Mouse (Mus musculus): ENCODE data around the gene Stk38l. TPM values are rescaled to one million over a fixed set of nuclear protein-coding genes. Genes with fewer than 3 reads are reported as not detected.

Stk38l gene
- polyA plus RNA-seq, 1 experiment from 2014 or later = 15.6 TPM

- no peaks in the 10 kb centered on the region for H3K36me3 ChIP-seq (ENCODE audit: control insufficient read depth, insufficient read depth, low read length)
- H3K4me2 ChIP-seq (ENCODE audit: low read depth, low read length) = no peak overlapping the region
- WGBS = 72% methylated on average over 5 of the region's 5 CpGs
- no peak overlapping the region for H3K27ac ChIP-seq (ENCODE audit: low read length)
- no peak overlapping the region for H3K9ac ChIP-seq (ENCODE audit: low read length)
- H3K9me3 ChIP-seq (ENCODE audit: control insufficient read depth, low read length) = no peaks in the 10 kb centered on the region; the same call in 1 of the 2 replicates
- peaks cover 2% of the 10 kb centered on the region; the same call in 1 of the 2 replicates for H3K4me1 ChIP-seq (replicated peaks; ENCODE audit: control insufficient read depth, insufficient read depth, low read length)
- no peak overlapping the region for H3K4me3 ChIP-seq (ENCODE audit: low read length)
- no peaks in the 10 kb centered on the region for H3K27me3 ChIP-seq (ENCODE audit: control insufficient read depth, insufficient read depth, low read depth, low read length)
- no peak for ATAC-seq (ENCODE audit: low read depth)
Measured at GRCm38 (mm10) chr6:146697767-146698166, 27.0 kb upstream of the Stk38l start.

- ATAC-seq (ENCODE audit: low read depth) = no peak
- WGBS = 80% methylated on average over 4 of the region's 4 CpGs
- no peak overlapping the region for H3K27ac ChIP-seq (ENCODE audit: low read length)
- no peak overlapping the region for H3K4me2 ChIP-seq (ENCODE audit: low read depth, low read length)
- H3K4me1 ChIP-seq (replicated peaks; ENCODE audit: control insufficient read depth, insufficient read depth, low read length) = peaks cover 2% of the 10 kb centered on the region; the same call in 1 of the 2 replicates
- H3K9me3 ChIP-seq (ENCODE audit: control insufficient read depth, low read length) = no peaks in the 10 kb centered on the region; the same call in 1 of the 2 replicates
- no peak overlapping the region for H3K4me3 ChIP-seq (ENCODE audit: low read length)
- H3K27me3 ChIP-seq (ENCODE audit: control insufficient read depth, insufficient read depth, low read depth, low read length) = no peaks in the 10 kb centered on the region
- H3K9ac ChIP-seq (ENCODE audit: low read length) = no peak overlapping the region
- no peaks in the 10 kb centered on the region for H3K36me3 ChIP-seq (ENCODE audit: control insufficient read depth, insufficient read depth, low read length)
Measured at GRCm38 (mm10) chr6:146698376-146698775, 26.4 kb upstream of the Stk38l start.

- Histone ChIP-seq H3K4me2 (ENCODE audit: low read depth, low read length) (no peak overlapping the region), H3K27ac (ENCODE audit: low read length) (no peak overlapping the region), H3K9me3 (ENCODE audit: control insufficient read depth, low read length) (no peaks in the 10 kb centered on the region), H3K9ac (ENCODE audit: low read length) (no peak overlapping the region), H3K4me1 (replicated peaks; ENCODE audit: control insufficient read depth, insufficient read depth, low read length) (peaks cover 2% of the 10 kb centered on the region; the same call in 1 of the 2 replicates), H3K36me3 (ENCODE audit: control insufficient read depth, insufficient read depth, low read length) (no peaks in the 10 kb centered on the region), H3K27me3 (ENCODE audit: control insufficient read depth, insufficient read depth, low read depth, low read length) (no peaks in the 10 kb centered on the region), H3K4me3 (ENCODE audit: low read length) (no peak overlapping the region)
- 97% methylated on average over 1 of the region's 1 CpGs for WGBS
- no peak for ATAC-seq (ENCODE audit: low read depth)
Measured at GRCm38 (mm10) chr6:146700461-146700860, 24.3 kb upstream of the Stk38l start.

- H3K36me3 ChIP-seq (ENCODE audit: control insufficient read depth, insufficient read depth, low read length) = no peaks in the 10 kb centered on the region
- no peak overlapping the region for H3K4me2 ChIP-seq (ENCODE audit: low read depth, low read length)
- peaks cover 2% of the 10 kb centered on the region; the same call in 1 of the 2 replicates for H3K4me1 ChIP-seq (replicated peaks; ENCODE audit: control insufficient read depth, insufficient read depth, low read length)
- no peak overlapping the region for H3K4me3 ChIP-seq (ENCODE audit: low read length)
- WGBS = 41% methylated on average over 11 of the region's 11 CpGs
- ATAC-seq (ENCODE audit: low read depth) = peak; percentile 52
- H3K27me3 ChIP-seq (ENCODE audit: control insufficient read depth, insufficient read depth, low read depth, low read length) = no peaks in the 10 kb centered on the region
- H3K27ac ChIP-seq (ENCODE audit: low read length) = peak overlapping the region; percentile 47; the same call in 1 of the 2 replicates
- no peak overlapping the region for H3K9ac ChIP-seq (ENCODE audit: low read length)
- no peaks in the 10 kb centered on the region for H3K9me3 ChIP-seq (ENCODE audit: control insufficient read depth, low read length)
Measured at GRCm38 (mm10) chr6:146702126-146702881, 22.5 kb upstream of the Stk38l start.

GRCm38 (mm10) chr6:146703351-146703750 lies 21.4 kb upstream of the Stk38l start:
- no peaks in the 10 kb centered on the region for H3K9me3 ChIP-seq (ENCODE audit: control insufficient read depth, low read length)
- H3K9ac ChIP-seq (ENCODE audit: low read length) = no peak overlapping the region
- no peak overlapping the region for H3K4me3 ChIP-seq (ENCODE audit: low read length)
- no peak overlapping the region for H3K27ac ChIP-seq (ENCODE audit: low read length)
- H3K36me3 ChIP-seq (ENCODE audit: control insufficient read depth, insufficient read depth, low read length) = no peaks in the 10 kb centered on the region
- WGBS = 62% methylated on average over 3 of the region's 3 CpGs
- peaks cover 2% of the 10 kb centered on the region; the same call in 1 of the 2 replicates for H3K4me1 ChIP-seq (replicated peaks; ENCODE audit: control insufficient read depth, insufficient read depth, low read length)
- no peak for ATAC-seq (ENCODE audit: low read depth)
- H3K27me3 ChIP-seq (ENCODE audit: control insufficient read depth, insufficient read depth, low read depth, low read length) = no peaks in the 10 kb centered on the region
- H3K4me2 ChIP-seq (ENCODE audit: low read depth, low read length) = no peak overlapping the region

- Histone ChIP-seq H3K36me3 (ENCODE audit: control insufficient read depth, insufficient read depth, low read length) (no peaks in the 10 kb centered on the region), H3K27me3 (ENCODE audit: control insufficient read depth, insufficient read depth, low read depth, low read length) (no peaks in the 10 kb centered on the region), H3K27ac (ENCODE audit: low read length) (no peak overlapping the region), H3K4me2 (ENCODE audit: low read depth, low read length) (no peak overlapping the region), H3K9ac (ENCODE audit: low read length) (no peak overlapping the region), H3K9me3 (ENCODE audit: control insufficient read depth, low read length) (no peaks in the 10 kb centered on the region), H3K4me3 (ENCODE audit: low read length) (no peak overlapping the region), H3K4me1 (replicated peaks; ENCODE audit: control insufficient read depth, insufficient read depth, low read length) (peaks cover 2% of the 10 kb centered on the region; the same call in 1 of the 2 replicates)
- no peak for ATAC-seq (ENCODE audit: low read depth)
- WGBS = 86% methylated on average over 1 of the region's 1 CpGs
Measured at GRCm38 (mm10) chr6:146705631-146706030, 19.2 kb upstream of the Stk38l start.

GRCm38 (mm10) chr6:146719606-146720005 lies 5.2 kb upstream of the Stk38l start:
- WGBS = 74% methylated on average over 1 of the region's 1 CpGs
- Histone ChIP-seq H3K9me3 (ENCODE audit: control insufficient read depth, low read length) (0 out of 2 replicates have a peak, but pooled peaks cover 2% of the 10 kb centered on the region), H3K27ac (ENCODE audit: low read length) (no peak overlapping the region), H3K36me3 (ENCODE audit: control insufficient read depth, insufficient read depth, low read length) (no peaks in the 10 kb centered on the region), H3K27me3 (ENCODE audit: control insufficient read depth, insufficient read depth, low read depth, low read length) (no peaks in the 10 kb centered on the region), H3K4me3 (ENCODE audit: low read length) (no peak overlapping the region), H3K4me1 (replicated peaks; ENCODE audit: control insufficient read depth, insufficient read depth, low read length) (no peaks in the 10 kb centered on the region), H3K4me2 (ENCODE audit: low read depth, low read length) (no peak overlapping the region), H3K9ac (ENCODE audit: low read length) (no peak overlapping the region)
- ATAC-seq (ENCODE audit: low read depth) = no peak

- 0 out of 2 replicates have a peak, but pooled peaks cover 2% of the 10 kb centered on the region for H3K4me1 ChIP-seq (replicated peaks; ENCODE audit: control insufficient read depth, insufficient read depth, low read length)
- H3K36me3 ChIP-seq (ENCODE audit: control insufficient read depth, insufficient read depth, low read length) = no peaks in the 10 kb centered on the region
- H3K27ac ChIP-seq (ENCODE audit: low read length) = no peak overlapping the region
- H3K4me3 ChIP-seq (ENCODE audit: low read length) = no peak overlapping the region
- 88% methylated on average over 3 of the region's 3 CpGs for WGBS
- no peak overlapping the region for H3K9ac ChIP-seq (ENCODE audit: low read length)
- no peak overlapping the region for H3K4me2 ChIP-seq (ENCODE audit: low read depth, low read length)
- H3K9me3 ChIP-seq (ENCODE audit: control insufficient read depth, low read length) = 0 out of 2 replicates have a peak, but pooled peaks cover 2% of the 10 kb centered on the region
- no peaks in the 10 kb centered on the region for H3K27me3 ChIP-seq (ENCODE audit: control insufficient read depth, insufficient read depth, low read depth, low read length)
- no peak for ATAC-seq (ENCODE audit: low read depth)
Measured at GRCm38 (mm10) chr6:146723805-146724204, 990 bp upstream of the Stk38l start.

GRCm38 (mm10) chr6:146725384-146725791 lies 593 bp downstream of the Stk38l start:
- peak; percentile 59 for ATAC-seq (ENCODE audit: low read depth)

More at GRCm38 (mm10) chr6:146725384-146725791, 593 bp downstream of the Stk38l start:
- no peaks in the 10 kb centered on the region for H3K27me3 ChIP-seq (ENCODE audit: control insufficient read depth, insufficient read depth, low read depth, low read length)
- under 1% methylated on average over 30 of the region's 30 CpGs for WGBS
- H3K4me1 ChIP-seq (replicated peaks; ENCODE audit: control insufficient read depth, insufficient read depth, low read length) = 0 out of 2 replicates have a peak, but pooled peaks cover 2% of the 10 kb centered on the region
- peak overlapping the region; percentile 84 for H3K4me2 ChIP-seq (ENCODE audit: low read depth, low read length)
- H3K9ac ChIP-seq (ENCODE audit: low read length) = peak overlapping the region; percentile 83
- peak overlapping the region; percentile 63 for H3K27ac ChIP-seq (ENCODE audit: low read length)
- H3K36me3 ChIP-seq (ENCODE audit: control insufficient read depth, insufficient read depth, low read length) = no peaks in the 10 kb centered on the region
- peak overlapping the region; percentile 94 for H3K4me3 ChIP-seq (ENCODE audit: low read length)
- H3K9me3 ChIP-seq (ENCODE audit: control insufficient read depth, low read length) = 0 out of 2 replicates have a peak, but pooled peaks cover 2% of the 10 kb centered on the region

All from lung, embryonic 16.5 days (tissue).